Mouse (Mus musculus): Measurements from ENCODE around the gene Timp1.

- TF ChIP-seq EP300 (IDR thresholded peaks at IDR 0.05) (no peak), CTCF (IDR thresholded peaks at IDR 0.05) (no peak)
These were observed 8.4 kb upstream of the Timp1 start for GRCm38 (mm10) chrX:20861453-20862104.

All from lung, postnatal 0 days (tissue).